Mouse (Mus musculus) heart, adult 9 months (tissue): Measurements from ENCODE around the gene Gmcl1.
A peak's percentile ranks its signal among the peaks of the same experiment; 100 is the strongest.

ENCODE experiments used
- DNase-seq, 2 experiments: peaks; one replicate each; pipeline ENCODE4 v3.0.0; 2022; ENCODE audit warnings: low spot score in 2 of 2

Gmcl1 gene

GRCm38 (mm10) chr6:86733183-86733876, at the start of gene Gmcl1:
Gene Gmcl1, minus strand, starts transcription at chr6:86733383.
- DNase-seq = peak; percentile 89 to 91

GRCm38 (mm10) chr6:86782342-86782741, 49.2 kb upstream of the Gmcl1 start:
- DNase-seq = no peak

- no peak for DNase-seq
These were observed 48.3 kb upstream of the Gmcl1 start for GRCm38 (mm10) chr6:86781361-86781957.

GRCm38 (mm10) chr6:86778910-86779594, 45.9 kb upstream of the Gmcl1 start:
- no peak for DNase-seq

- no peak for DNase-seq
These were observed 44.0 kb upstream of the Gmcl1 start for GRCm38 (mm10) chr6:86777181-86777580.

- peak in 1 of 2 experiments; percentile 24 for DNase-seq
These were observed 43.5 kb upstream of the Gmcl1 start for GRCm38 (mm10) chr6:86776706-86777071.

GRCm38 (mm10) chr6:86776001-86776705, 43.0 kb upstream of the Gmcl1 start:
- DNase-seq = peak; percentile 68 to 69

- DNase-seq = no peak
These were observed 41.8 kb upstream of the Gmcl1 start for GRCm38 (mm10) chr6:86774937-86775336.

GRCm38 (mm10) chr6:86773830-86774229, 40.6 kb upstream of the Gmcl1 start:
- no peak for DNase-seq

- peak; percentile 64 to 70 for DNase-seq
These were observed 39.4 kb upstream of the Gmcl1 start for GRCm38 (mm10) chr6:86772631-86773030.

GRCm38 (mm10) chr6:86768938-86769337, 35.8 kb upstream of the Gmcl1 start:
- DNase-seq = no peak

- no peak for DNase-seq
These were observed 35.1 kb upstream of the Gmcl1 start for GRCm38 (mm10) chr6:86768186-86768776.

GRCm38 (mm10) chr6:86767465-86767864, 34.3 kb upstream of the Gmcl1 start:
- no peak for DNase-seq

- no peak for DNase-seq
These were observed 32.5 kb upstream of the Gmcl1 start for GRCm38 (mm10) chr6:86765637-86766059.

- DNase-seq = no peak
These were observed 21.1 kb upstream of the Gmcl1 start for GRCm38 (mm10) chr6:86754105-86754863.

GRCm38 (mm10) chr6:86752843-86753485, 19.8 kb upstream of the Gmcl1 start:
- DNase-seq = no peak

- no peak for DNase-seq
These were observed 17.8 kb upstream of the Gmcl1 start for GRCm38 (mm10) chr6:86750961-86751360.

- DNase-seq = no peak
These were observed 16.6 kb upstream of the Gmcl1 start for GRCm38 (mm10) chr6:86749817-86750216.

GRCm38 (mm10) chr6:86747171-86747570, 14.0 kb upstream of the Gmcl1 start:
- DNase-seq = peak in 1 of 2 experiments; percentile 36

- DNase-seq = no peak
These were observed 7.5 kb upstream of the Gmcl1 start for GRCm38 (mm10) chr6:86740652-86741051.

GRCm38 (mm10) chr6:86736830-86737229, 3.6 kb upstream of the Gmcl1 start:
- no peak for DNase-seq
